Mouse (Mus musculus): ENCODE measurements around the gene Ecm2.

DNA sequence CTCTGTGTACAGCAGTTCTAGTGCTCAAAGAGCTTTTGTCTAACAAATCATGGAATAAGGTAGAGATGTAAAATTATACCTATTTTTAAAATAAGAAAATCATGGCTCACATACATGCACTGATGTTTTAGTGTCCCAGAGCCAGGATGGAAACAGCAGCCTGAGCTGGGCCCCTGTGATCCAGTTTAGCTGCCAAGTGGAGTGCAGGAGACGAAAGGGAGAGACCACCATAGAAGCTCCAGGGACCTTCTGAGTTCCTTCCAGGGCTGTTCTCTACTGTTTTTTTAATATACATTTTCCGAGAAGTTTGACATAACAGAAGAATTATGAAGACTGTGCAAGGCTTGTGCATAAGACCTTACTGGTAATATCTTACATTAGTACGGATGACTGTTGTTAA, 26.7 kb upstream of the Ecm2 start:
- TF ChIP-seq POLR2A (IDR thresholded peaks at IDR 0.05; ENCODE audit: low read depth, low read length): no peak
- no peak for TF ChIP-seq CTCF (IDR thresholded peaks at IDR 0.05; ENCODE audit: borderline replicate concordance, insufficient read depth, low read length)

All from embryonic fibroblast, embryonic 13.5 days (primary cell).